Mouse (Mus musculus): ENCODE data around the gene Bend5. TPM values are rescaled to one million over a fixed set of nuclear protein-coding genes. Genes with fewer than 3 reads are reported as not detected.
A peak's percentile ranks its signal among the peaks of the same experiment; 100 is the strongest.

Gene Bend5
- 9.6 and 12.0 TPM in 2 replicates for polyA plus RNA-seq (2012; rRNA removed)

GRCm38 (mm10) chr4:111414818-111415488, at the start of gene Bend5:
Gene Bend5 (plus strand): TSS chr4:111415006.
- DNase-seq (ENCODE audit: extremely low spot score in 1 of 2, low spot score in 1 of 2) = peak; percentile 29 to 66

- no peak for DNase-seq (ENCODE audit: extremely low spot score in 1 of 2, low spot score in 1 of 2)
These were observed 47.0 kb upstream of the Bend5 start for GRCm38 (mm10) chr4:111367771-111368170.

- no peak for DNase-seq (ENCODE audit: extremely low spot score in 1 of 2, low spot score in 1 of 2)
These were observed 37.6 kb upstream of the Bend5 start for GRCm38 (mm10) chr4:111377159-111377558.

- DNase-seq (ENCODE audit: extremely low spot score in 1 of 2, low spot score in 1 of 2) = no peak
These were observed 36.7 kb upstream of the Bend5 start for GRCm38 (mm10) chr4:111378071-111378470.

GRCm38 (mm10) chr4:111383101-111383500, 31.7 kb upstream of the Bend5 start:
- DNase-seq (ENCODE audit: extremely low spot score in 1 of 2, low spot score in 1 of 2) = no peak

- DNase-seq (ENCODE audit: extremely low spot score in 1 of 2, low spot score in 1 of 2) = no peak
These were observed 24.1 kb upstream of the Bend5 start for GRCm38 (mm10) chr4:111390736-111391135.

GRCm38 (mm10) chr4:111399784-111400183, 15.0 kb upstream of the Bend5 start:
- DNase-seq (ENCODE audit: extremely low spot score in 1 of 2, low spot score in 1 of 2) = no peak

GRCm38 (mm10) chr4:111400676-111401075, 14.1 kb upstream of the Bend5 start:
- no peak for DNase-seq (ENCODE audit: extremely low spot score in 1 of 2, low spot score in 1 of 2)

GRCm38 (mm10) chr4:111403243-111403642, 11.6 kb upstream of the Bend5 start:
- DNase-seq (ENCODE audit: extremely low spot score in 1 of 2, low spot score in 1 of 2) = peak in 1 of 2 experiments; percentile 36

- no peak for DNase-seq (ENCODE audit: extremely low spot score in 1 of 2, low spot score in 1 of 2)
These were observed 4.1 kb upstream of the Bend5 start for GRCm38 (mm10) chr4:111410731-111411130.

GRCm38 (mm10) chr4:111414399-111414798, 407 bp upstream of the Bend5 start:
- DNase-seq (ENCODE audit: extremely low spot score in 1 of 2, low spot score in 1 of 2) = no peak

GRCm38 (mm10) chr4:111416126-111416525, 1.3 kb downstream of the Bend5 start:
- no peak for DNase-seq (ENCODE audit: extremely low spot score in 1 of 2, low spot score in 1 of 2)

GRCm38 (mm10) chr4:111416551-111416950, 1.7 kb downstream of the Bend5 start:
- no peak for DNase-seq (ENCODE audit: extremely low spot score in 1 of 2, low spot score in 1 of 2)

- no peak for DNase-seq (ENCODE audit: extremely low spot score in 1 of 2, low spot score in 1 of 2)
These were observed 2.9 kb downstream of the Bend5 start for GRCm38 (mm10) chr4:111417716-111418115.

- no peak for DNase-seq (ENCODE audit: extremely low spot score in 1 of 2, low spot score in 1 of 2)
These were observed 4.7 kb downstream of the Bend5 start for GRCm38 (mm10) chr4:111419476-111419875.

- no peak for DNase-seq (ENCODE audit: extremely low spot score in 1 of 2, low spot score in 1 of 2)
These were observed 5.2 kb downstream of the Bend5 start for GRCm38 (mm10) chr4:111420031-111420430.

- DNase-seq (ENCODE audit: extremely low spot score in 1 of 2, low spot score in 1 of 2) = no peak
These were observed 6.1 kb downstream of the Bend5 start for GRCm38 (mm10) chr4:111420955-111421354.

- DNase-seq (ENCODE audit: extremely low spot score in 1 of 2, low spot score in 1 of 2) = no peak
These were observed 7.0 kb downstream of the Bend5 start for GRCm38 (mm10) chr4:111421785-111422184.

GRCm38 (mm10) chr4:111424371-111424950, 9.7 kb downstream of the Bend5 start:
- DNase-seq (ENCODE audit: extremely low spot score in 1 of 2, low spot score in 1 of 2) = no peak

GRCm38 (mm10) chr4:111425170-111425569, 10.4 kb downstream of the Bend5 start:
- DNase-seq (ENCODE audit: extremely low spot score in 1 of 2, low spot score in 1 of 2) = no peak

GRCm38 (mm10) chr4:111431186-111431585, 16.4 kb downstream of the Bend5 start:
- DNase-seq (ENCODE audit: extremely low spot score in 1 of 2, low spot score in 1 of 2) = no peak

- no peak for DNase-seq (ENCODE audit: extremely low spot score in 1 of 2, low spot score in 1 of 2)
These were observed 17.2 kb downstream of the Bend5 start for GRCm38 (mm10) chr4:111432013-111432412.
